Mouse (Mus musculus) brain, embryonic 14.5 days (tissue): ENCODE data around the gene Abi1. TPM values are rescaled to one million over a fixed set of nuclear protein-coding genes. Genes with fewer than 3 reads are reported as not detected.
"Not testable (repeated sequence)": the region's sequence is repeated elsewhere in the genome, so short reads cannot be mapped to it uniquely, and the experiment has no call there.

Experiments used
- DNase-seq: peaks from one replicate; pipeline ENCODE4 v3.0.0-alpha.2; 2011; ENCODE audit warnings: low read depth
- CTCF ChIP-seq: fragments of 200-500 bp; IDR thresholded peaks from 2 replicates; pipeline ENCODE4 v1.5.1; 2012; ENCODE audit warnings: inconsistent platforms, mild to moderate bottlenecking, moderate library complexity, borderline replicate concordance; ENCODE audit not compliant: insufficient read depth, insufficient read length; ENCODE audit errors: extremely low read depth
- POLR2A ChIP-seq: fragments of 200-500 bp; IDR thresholded peaks from 2 replicates; pipeline ENCODE4 v1.6.1; 2012; ENCODE audit warnings: mild to moderate bottlenecking, inconsistent platforms, borderline replicate concordance; ENCODE audit not compliant: poor library complexity, insufficient read depth, insufficient read length, severe bottlenecking; ENCODE audit errors: extremely low read depth
- polyA plus RNA-seq: library from polyadenylated mRNA; depleted of rRNA; stranded (reverse); fragments of >200 nt; gene quantifications from 2 replicates; pipeline ENCODE4 v1.2.3, GENCODE M21; 2012

Abi1 gene
- polyA plus RNA-seq, 1 experiment, result 86.0 TPM

DNA sequence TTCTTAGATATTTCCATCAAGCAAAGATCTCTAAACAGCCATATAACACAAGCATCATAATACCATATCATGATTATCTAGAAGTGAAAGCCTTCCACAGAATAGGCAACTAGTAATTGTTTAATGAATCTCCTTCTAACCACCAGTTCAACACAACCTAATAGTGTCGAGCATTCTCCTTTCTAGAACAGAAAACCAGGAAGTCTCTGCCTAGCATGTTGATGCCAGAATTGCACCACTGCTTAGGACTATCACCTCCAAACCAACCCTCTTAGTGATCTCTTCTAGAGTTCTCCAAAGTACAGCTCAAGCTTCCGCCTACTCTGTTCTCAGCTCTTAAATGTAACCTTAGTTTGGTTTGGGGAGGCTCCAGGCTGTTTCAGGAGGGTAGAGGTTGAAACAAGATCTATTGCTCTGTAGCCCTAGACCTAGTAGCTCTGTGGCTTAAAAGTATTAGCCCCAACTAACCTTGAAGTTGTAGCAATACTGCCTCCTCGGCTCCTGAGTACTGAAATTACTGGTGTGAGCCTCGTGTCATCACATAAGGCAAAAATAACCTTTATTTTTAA, 16.2 kb downstream of the Abi1 start:
- no peak for TF ChIP-seq POLR2A
- TF ChIP-seq CTCF, result no peak
- no peak for DNase-seq

DNA sequence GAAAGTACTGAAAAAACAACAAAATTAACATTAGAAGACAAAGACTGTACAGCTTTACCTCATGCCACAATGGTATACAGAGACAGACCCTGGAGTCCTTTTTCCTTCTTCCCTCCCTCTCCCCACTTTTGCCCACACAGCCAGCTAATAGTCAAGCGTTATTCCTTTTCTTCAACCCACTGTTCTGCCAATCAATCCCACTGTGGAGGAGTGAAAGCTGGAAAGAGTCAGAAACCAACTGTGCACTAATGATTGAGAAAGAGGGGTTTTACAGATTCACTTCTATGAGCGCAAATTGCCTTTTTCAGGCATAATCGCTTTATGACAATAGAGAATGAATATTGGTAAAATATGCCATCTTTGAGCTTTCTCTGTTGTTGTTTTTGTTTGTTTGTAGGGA, 17.0 kb downstream of the Abi1 start:
- TF ChIP-seq CTCF, result no peak
- no peak for TF ChIP-seq POLR2A
- DNase-seq, result no peak

DNA sequence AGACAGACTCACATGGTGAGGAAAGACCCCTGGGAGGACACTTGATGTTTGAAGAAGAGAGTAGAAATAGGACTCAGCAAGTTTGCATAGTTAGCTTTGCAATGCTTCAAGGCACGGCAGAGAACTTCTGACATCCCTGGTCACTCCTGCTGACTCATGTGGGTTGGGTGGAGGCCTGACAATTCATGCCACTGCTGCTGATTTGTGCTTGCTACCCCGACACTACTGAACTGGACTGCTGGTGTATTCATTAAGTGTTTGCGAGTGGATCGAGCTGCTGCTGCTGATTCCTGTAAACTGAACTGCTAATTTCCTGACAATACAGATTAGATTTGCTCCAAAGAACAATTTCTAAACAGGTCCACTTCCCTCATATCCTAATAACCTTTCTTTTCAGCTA, 18.3 kb downstream of the Abi1 start:
- DNase-seq, result peak; percentile 6
- TF ChIP-seq CTCF (no peak), POLR2A (no peak)

DNA sequence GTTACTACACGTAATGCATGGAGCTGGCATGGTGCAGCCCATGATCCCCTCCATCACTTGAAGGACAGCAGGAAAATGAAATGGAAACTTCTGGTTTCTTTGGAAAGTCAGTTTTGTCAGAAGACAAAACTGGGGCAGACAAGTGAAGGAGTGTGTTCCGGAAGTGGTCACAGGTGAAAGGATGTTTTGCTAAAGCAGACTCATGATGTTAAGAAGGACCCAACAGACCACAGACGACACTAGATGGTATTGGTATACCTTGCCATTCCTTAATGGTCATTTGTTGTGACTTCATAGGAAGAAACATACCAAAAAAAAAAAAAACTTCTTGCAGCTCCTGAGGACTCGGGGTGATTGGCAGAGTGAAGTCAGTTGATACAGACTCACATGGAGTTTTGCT, 18.7 kb downstream of the Abi1 start:
- no peak for TF ChIP-seq POLR2A
- TF ChIP-seq CTCF, result no peak
- DNase-seq, result no peak

DNA sequence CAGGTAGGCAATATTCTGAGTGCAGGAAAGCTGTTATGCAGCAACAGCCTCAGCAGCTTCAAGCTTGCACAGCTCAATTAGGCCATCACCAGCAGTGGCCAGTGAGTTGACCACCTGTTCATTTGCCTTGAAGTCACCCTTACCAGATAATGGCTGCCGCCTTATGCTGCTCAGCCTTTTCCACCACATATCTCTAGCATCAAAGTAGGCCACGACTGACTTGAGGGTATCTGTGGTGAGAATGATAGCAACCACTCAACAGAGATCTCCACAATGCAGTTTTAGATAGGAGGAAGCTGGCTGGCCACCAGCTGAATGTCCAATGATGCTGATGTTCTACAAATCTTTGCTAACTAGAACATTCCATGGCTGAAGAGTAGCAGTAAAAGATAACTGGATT, 20.9 kb downstream of the Abi1 start:
- no peak for DNase-seq
- TF ChIP-seq CTCF (no peak), POLR2A (no peak)

DNA sequence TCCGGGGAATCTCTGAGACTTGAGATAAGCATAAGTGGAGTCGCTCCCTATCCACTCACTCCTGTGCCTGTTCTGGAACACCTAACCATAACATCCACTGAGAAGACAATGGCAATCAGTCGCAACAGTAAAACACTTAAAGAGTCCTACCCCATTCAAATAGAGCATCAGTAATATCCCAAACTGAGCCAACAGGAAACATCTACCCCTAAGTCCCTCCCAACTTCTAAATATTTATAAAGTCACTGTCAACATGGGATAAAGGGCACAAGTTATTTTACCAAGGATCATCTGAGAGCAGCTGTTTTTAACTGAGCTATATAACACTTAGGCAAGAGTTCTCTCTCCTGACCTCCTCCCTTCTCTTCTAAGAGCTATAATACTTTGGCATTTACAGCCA, 23.9 kb downstream of the Abi1 start:
- DNase-seq, result no peak
- TF ChIP-seq CTCF, result no peak
- no peak for TF ChIP-seq POLR2A

DNA sequence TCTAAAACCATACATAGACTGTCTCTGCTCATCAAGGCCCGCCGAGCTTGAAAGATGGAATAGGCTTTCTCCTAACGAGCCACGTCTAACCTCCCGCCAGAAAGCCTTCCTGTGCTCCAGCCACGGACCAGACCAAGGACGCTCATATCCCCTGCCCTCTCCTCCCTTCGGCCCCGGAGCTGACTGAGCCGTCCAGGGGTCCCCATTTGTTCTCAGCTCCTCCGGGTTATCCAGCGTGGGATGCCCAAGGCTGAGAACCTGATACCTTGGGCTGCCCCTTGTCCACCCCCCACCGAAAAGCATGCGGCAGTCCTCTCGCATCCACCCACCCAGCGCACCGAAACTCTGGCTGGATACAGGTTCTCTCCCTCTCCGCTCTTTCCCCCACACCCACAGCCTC, 24.7 kb downstream of the Abi1 start:
- TF ChIP-seq CTCF (no peak), POLR2A (no peak)
- DNase-seq, result no peak

DNA sequence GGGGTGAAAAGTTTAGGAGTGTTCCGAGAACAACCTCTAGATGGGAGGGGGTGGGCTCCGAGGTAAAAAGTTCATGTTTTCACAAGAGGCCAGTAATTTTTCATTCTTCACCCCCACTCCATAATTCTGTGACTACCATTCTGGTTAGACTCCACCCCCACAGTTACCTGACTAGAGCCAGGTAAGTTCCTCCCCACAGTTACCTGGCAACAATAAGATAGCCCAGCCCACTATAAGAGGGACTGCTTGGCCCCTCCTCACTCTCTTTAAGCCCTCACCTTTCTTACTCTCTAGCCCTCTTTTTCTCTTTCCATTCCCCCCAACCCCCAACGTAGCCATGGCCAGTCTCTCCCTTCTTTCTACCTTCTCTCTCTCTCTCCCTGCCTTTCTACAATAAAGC, 25.1 kb downstream of the Abi1 start:
- not testable (repeated sequence) for DNase-seq

DNA sequence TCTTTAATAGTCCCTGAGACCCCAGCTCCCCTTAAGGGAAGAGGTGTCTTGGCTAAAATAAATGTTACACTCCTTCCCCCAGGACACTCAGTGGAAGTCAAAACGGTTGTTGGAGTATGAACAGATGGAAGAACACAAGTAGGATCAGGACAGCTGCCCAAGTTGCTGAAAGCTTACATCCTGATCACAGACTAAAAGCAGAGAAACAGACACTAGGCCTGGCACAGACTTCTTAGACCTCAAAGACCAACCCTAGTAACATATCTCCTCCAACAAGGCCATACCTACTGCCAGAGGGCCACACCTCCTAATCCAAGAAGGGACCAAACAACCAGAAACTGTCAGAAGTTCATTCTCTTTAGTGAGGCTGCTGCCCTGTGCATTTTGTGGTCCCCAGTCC, 31.8 kb downstream of the Abi1 start:
- TF ChIP-seq POLR2A, result no peak
- TF ChIP-seq CTCF, result no peak

DNA sequence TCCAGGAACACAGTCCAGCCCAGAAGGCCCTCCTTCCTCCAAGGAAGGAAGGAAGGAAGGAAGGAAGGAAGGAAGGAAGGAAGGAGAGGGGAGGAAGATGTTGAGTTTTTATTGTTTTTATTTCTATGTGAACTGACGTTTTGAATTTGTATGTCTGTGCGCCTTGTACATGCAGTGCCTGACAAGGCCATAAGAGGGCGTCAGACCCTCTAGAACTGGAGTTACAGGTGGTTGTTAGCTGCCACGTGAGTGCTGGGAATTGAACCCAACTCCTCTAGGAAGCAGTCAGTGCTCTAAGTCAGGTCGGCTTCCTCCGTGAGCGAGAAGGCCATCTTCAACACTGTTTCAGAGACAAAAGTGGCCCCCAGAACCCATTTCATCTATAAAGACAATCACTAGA, 32.5 kb downstream of the Abi1 start:
- TF ChIP-seq POLR2A (no peak), CTCF (peak; percentile 12; the same call in 1 of the 2 replicates)
- no peak for DNase-seq

More for the DNA sequence above, 31.8 kb downstream of the Abi1 start:
- no peak for DNase-seq

DNA sequence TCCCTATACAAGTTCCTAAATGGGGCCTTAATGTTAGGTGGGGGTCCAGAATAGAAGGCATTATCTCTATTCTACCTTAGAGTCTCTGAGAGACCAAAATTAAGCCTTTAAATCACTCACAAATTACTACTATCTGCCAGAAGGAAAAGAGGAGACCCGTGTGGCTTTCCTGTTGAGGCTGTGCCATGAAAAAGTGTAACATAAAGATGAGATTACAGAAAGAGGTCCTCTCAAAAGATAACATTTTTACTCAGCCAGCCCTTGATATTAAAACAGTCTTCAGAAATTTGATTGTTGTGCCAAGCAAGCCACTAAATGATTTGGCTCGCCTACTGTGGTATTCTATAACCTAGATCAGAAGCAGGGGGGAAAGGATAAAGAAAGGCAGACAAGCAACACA, 32.9 kb downstream of the Abi1 start:
- no peak for TF ChIP-seq CTCF
- no peak for TF ChIP-seq POLR2A
- no peak for DNase-seq

DNA sequence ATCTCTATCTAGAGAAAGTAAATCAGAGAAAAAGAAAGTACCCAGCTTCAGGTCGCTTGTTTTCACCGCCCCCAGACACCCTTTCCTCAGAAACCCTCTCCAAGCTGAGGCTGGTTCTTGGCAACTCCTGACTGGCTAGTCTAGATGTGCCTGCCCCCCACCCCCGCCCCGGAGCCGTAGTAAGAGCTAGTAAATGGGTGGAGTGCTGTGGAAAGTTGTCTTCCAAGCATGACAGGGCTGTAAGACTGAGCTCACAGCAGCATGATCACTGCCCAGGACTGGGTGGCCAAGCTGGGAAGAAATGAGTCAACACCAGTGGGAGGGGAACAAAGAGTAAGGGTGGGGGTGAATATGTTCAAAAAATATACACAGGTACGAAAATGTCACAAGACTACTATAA, 33.8 kb downstream of the Abi1 start:
- TF ChIP-seq POLR2A (no peak), CTCF (no peak)
- DNase-seq, result no peak

DNA sequence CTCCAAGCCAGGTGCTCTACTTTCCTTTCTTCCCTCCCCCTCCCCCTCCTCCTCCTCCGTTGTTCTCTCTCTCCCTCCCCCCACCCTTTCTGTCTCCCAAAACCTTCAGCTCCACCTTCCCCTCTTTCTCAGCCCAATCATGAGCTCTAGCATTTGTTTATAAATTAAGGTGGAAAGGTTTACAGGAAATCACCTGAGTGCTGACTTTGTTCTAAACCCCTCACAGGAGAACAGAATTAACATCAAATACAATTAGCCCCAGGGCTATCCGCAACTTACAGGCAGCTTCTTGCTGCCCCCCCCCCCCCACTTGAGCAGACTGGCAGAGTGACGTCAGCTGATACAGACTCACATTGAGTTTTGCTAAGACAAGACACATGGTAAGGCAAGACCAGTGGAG, 37.4 kb downstream of the Abi1 start:
- DNase-seq, result no peak
- TF ChIP-seq POLR2A, result no peak
- TF ChIP-seq CTCF, result no peak
